Mouse (Mus musculus) brain, embryonic 14.5 days (tissue): ENCODE results near the gene Cox8b.

Experiments used
- CTCF ChIP-seq: fragments of 200-500 bp; IDR thresholded peaks from 2 replicates; pipeline ENCODE4 v1.5.1; 2012; ENCODE audit warnings: inconsistent platforms, mild to moderate bottlenecking, moderate library complexity, borderline replicate concordance; ENCODE audit not compliant: insufficient read depth, insufficient read length; ENCODE audit errors: extremely low read depth
- POLR2A ChIP-seq: fragments of 200-500 bp; IDR thresholded peaks from 2 replicates; pipeline ENCODE4 v1.6.1; 2012; ENCODE audit warnings: mild to moderate bottlenecking, inconsistent platforms, borderline replicate concordance; ENCODE audit not compliant: poor library complexity, insufficient read depth, insufficient read length, severe bottlenecking; ENCODE audit errors: extremely low read depth

- peak; percentile 91 for TF ChIP-seq CTCF
- no peak for TF ChIP-seq POLR2A
These were observed 41.2 kb upstream of the Cox8b start, which contains the start of gene Pgghg for GRCm38 (mm10) chr7:140941222-140942051.
